Mouse (Mus musculus): ENCODE results near the gene Hddc3. TPM values are rescaled to one million over a fixed set of nuclear protein-coding genes. Genes with fewer than 3 reads are reported as not detected.

The Hddc3 gene
- polyA plus RNA-seq, 1 experiment from 2014 or later, result 21.4 TPM

GRCm38 (mm10) chr7:80372667-80373066, 29.8 kb downstream of the Hddc3 start:
- H3K36me3 ChIP-seq, result peaks cover 10% of the 10 kb centered on the region
- H3K4me2 ChIP-seq, result no peak overlapping the region
- H3K9me3 ChIP-seq, result no peaks in the 10 kb centered on the region
- 61% methylated on average over 2 of the region's 2 CpGs for WGBS
- no peaks in the 10 kb centered on the region for H3K27me3 ChIP-seq
- H3K4me1 ChIP-seq (replicated peaks), result peaks cover 24% of the 10 kb centered on the region
- no peak overlapping the region for H3K4me3 ChIP-seq
- no peak overlapping the region for H3K27ac ChIP-seq
- no peak overlapping the region for H3K9ac ChIP-seq
- no peak for ATAC-seq (ENCODE audit: low FRiP score)

DNA sequence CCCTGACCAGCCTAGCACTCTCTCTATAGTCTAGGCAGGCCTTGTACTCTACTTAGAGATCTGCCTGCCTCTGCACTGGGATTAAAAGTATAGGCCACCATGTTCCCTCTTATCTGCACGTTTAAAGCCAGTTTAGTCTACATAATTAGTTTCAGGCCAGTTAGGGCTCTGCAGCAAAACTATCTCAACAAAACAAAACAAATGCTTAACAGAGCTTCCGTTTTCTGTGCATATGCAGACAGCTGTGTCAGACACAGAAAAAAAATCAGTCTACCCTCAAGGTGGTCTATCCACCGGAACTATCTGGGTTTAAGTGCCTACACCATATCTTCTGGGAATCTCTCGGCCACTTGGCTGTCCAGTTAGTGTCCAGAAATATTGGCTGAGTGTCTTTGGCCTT, 30.4 kb downstream of the Hddc3 start:
- Histone ChIP-seq H3K4me1 (replicated peaks) (peaks cover 24% of the 10 kb centered on the region), H3K9me3 (no peaks in the 10 kb centered on the region), H3K4me2 (no peak overlapping the region), H3K27ac (no peak overlapping the region), H3K4me3 (no peak overlapping the region), H3K27me3 (no peaks in the 10 kb centered on the region), H3K36me3 (peaks cover 3% of the 10 kb centered on the region), H3K9ac (no peak overlapping the region)
- ATAC-seq (ENCODE audit: low FRiP score), result no peak
- WGBS, result 88% methylated on average over 4 of the region's 4 CpGs

DNA sequence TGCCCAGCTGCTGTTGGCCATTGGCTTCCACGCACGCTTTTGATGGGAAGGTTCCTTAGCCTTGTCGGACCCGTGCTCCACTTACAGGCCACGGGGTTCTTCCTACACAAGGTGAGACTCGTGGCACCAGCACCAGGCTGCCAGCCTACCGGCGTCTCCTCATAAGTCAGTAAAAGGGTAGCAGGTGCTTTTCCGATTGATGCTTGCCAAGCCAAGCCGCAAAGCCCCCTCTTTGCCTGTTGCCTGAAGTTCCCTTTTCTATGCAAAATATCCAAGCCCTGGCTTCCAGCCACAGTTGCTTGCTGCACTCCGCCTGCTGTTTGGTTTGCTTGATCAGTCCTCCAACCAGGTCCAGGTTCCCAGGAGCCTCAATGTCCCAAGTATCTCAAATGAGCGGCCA, 30.9 kb downstream of the Hddc3 start:
- peaks cover 20% of the 10 kb centered on the region for H3K4me1 ChIP-seq (replicated peaks)
- no peaks in the 10 kb centered on the region for H3K9me3 ChIP-seq
- no peak for ATAC-seq (ENCODE audit: low FRiP score)
- 78% methylated on average over 12 of the region's 12 CpGs for WGBS
- no peaks in the 10 kb centered on the region for H3K27me3 ChIP-seq
- no peak overlapping the region for H3K4me2 ChIP-seq
- 0 out of 2 replicates have a peak, but pooled peaks cover 4% of the 10 kb centered on the region for H3K36me3 ChIP-seq
- H3K9ac ChIP-seq, result no peak overlapping the region
- no peak overlapping the region for H3K4me3 ChIP-seq
- H3K27ac ChIP-seq, result no peak overlapping the region

DNA sequence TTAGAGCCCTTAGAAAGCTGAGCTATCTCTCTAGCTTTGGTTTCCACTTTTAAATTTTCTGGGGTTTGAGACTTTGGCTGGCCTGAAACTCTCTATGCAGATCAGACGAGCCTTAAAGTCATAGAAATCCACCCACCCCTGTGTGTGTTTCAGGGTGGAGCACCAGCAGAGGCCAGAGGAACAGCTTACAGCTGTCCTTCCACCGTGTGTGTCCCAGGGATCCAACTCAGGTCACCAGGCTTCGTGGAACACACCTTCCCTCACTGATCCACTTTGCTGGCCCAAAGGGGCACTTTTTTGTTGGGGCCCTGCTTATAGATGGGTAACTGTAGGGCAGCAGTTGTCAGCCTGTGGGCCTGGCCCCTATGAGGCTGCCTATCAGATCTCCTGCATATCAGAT, 31.4 kb downstream of the Hddc3 start:
- H3K4me3 ChIP-seq, result no peak overlapping the region
- H3K9ac ChIP-seq, result no peak overlapping the region
- H3K36me3 ChIP-seq, result 0 out of 2 replicates have a peak, but pooled peaks cover 4% of the 10 kb centered on the region
- 64% methylated on average over 3 of the region's 3 CpGs for WGBS
- ATAC-seq (ENCODE audit: low FRiP score), result no peak
- H3K27ac ChIP-seq, result no peak overlapping the region
- H3K9me3 ChIP-seq, result no peaks in the 10 kb centered on the region
- H3K4me2 ChIP-seq, result no peak overlapping the region
- H3K27me3 ChIP-seq, result no peaks in the 10 kb centered on the region
- H3K4me1 ChIP-seq (replicated peaks), result peaks cover 16% of the 10 kb centered on the region

- Histone ChIP-seq H3K27me3 (no peaks in the 10 kb centered on the region), H3K9me3 (no peaks in the 10 kb centered on the region), H3K4me2 (no peak overlapping the region), H3K36me3 (0 out of 2 replicates have a peak, but pooled peaks cover 4% of the 10 kb centered on the region), H3K27ac (no peak overlapping the region), H3K4me3 (no peak overlapping the region), H3K4me1 (replicated peaks) (peaks cover 11% of the 10 kb centered on the region), H3K9ac (no peak overlapping the region)
- WGBS, result 94% methylated on average over 3 of the region's 3 CpGs
- no peak for ATAC-seq (ENCODE audit: low FRiP score)
Observed at GRCm38 (mm10) chr7:80374733-80375132, 31.8 kb downstream of the Hddc3 start.

- Histone ChIP-seq H3K9ac (no peak overlapping the region), H3K4me2 (no peak overlapping the region), H3K27me3 (no peaks in the 10 kb centered on the region), H3K4me3 (no peak overlapping the region), H3K27ac (no peak overlapping the region), H3K36me3 (0 out of 2 replicates have a peak, but pooled peaks cover 4% of the 10 kb centered on the region), H3K9me3 (no peaks in the 10 kb centered on the region), H3K4me1 (replicated peaks) (peaks cover 5% of the 10 kb centered on the region; the same call in 1 of the 2 replicates)
- ATAC-seq (ENCODE audit: low FRiP score), result no peak
- WGBS, result 90% methylated on average over 9 of the region's 9 CpGs
Observed at GRCm38 (mm10) chr7:80375376-80376039, 32.6 kb downstream of the Hddc3 start.

- H3K27ac ChIP-seq, result no peak overlapping the region
- no peak overlapping the region for H3K4me3 ChIP-seq
- H3K4me1 ChIP-seq (replicated peaks), result peaks cover 5% of the 10 kb centered on the region; the same call in 1 of the 2 replicates
- WGBS, result 57% methylated on average over 10 of the region's 10 CpGs
- H3K9ac ChIP-seq, result no peak overlapping the region
- 0 out of 2 replicates have a peak, but pooled peaks cover 4% of the 10 kb centered on the region for H3K36me3 ChIP-seq
- H3K4me2 ChIP-seq, result no peak overlapping the region
- H3K9me3 ChIP-seq, result no peaks in the 10 kb centered on the region
- H3K27me3 ChIP-seq, result no peaks in the 10 kb centered on the region
- ATAC-seq (ENCODE audit: low FRiP score), result no peak
Observed at GRCm38 (mm10) chr7:80376192-80376591, 33.3 kb downstream of the Hddc3 start.

- Histone ChIP-seq H3K36me3 (0 out of 2 replicates have a peak, but pooled peaks cover 4% of the 10 kb centered on the region), H3K4me3 (no peak overlapping the region), H3K9me3 (no peaks in the 10 kb centered on the region), H3K27me3 (peaks cover 7% of the 10 kb centered on the region; the same call in 1 of the 2 replicates), H3K4me2 (no peak overlapping the region), H3K27ac (no peak overlapping the region), H3K4me1 (replicated peaks) (peaks cover 10% of the 10 kb centered on the region), H3K9ac (no peak overlapping the region)
- 33% methylated on average over 6 of the region's 6 CpGs for WGBS
- no peak for ATAC-seq (ENCODE audit: low FRiP score)
Observed at GRCm38 (mm10) chr7:80377471-80377870, 34.6 kb downstream of the Hddc3 start.

DNA sequence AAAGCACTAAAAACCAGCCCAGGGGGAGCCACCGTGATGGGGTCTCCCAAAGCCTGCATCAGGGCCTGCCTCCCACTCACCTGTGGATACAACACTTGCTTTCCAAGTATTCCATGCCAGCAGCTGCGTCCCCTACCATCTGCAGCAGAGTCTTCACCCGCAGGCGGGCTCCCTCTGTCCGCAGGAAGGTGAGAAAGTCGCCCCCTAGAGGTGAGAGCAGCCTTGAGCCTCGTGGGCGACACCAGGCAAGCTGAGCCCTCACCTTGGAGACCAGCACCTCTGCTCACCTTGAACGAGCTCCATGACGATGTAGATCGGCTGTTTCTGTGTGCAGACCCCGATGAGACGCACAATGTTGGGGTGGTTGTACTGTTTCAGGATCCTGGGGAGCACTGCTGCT, 36.6 kb downstream of the Hddc3 start:
- no peak overlapping the region for H3K4me3 ChIP-seq
- 0 out of 2 replicates have a peak, but pooled peaks cover 4% of the 10 kb centered on the region for H3K36me3 ChIP-seq
- ATAC-seq (ENCODE audit: low FRiP score), result no peak
- no peak overlapping the region for H3K9ac ChIP-seq
- H3K4me1 ChIP-seq (replicated peaks), result peaks cover 12% of the 10 kb centered on the region
- 56% methylated on average over 13 of the region's 13 CpGs for WGBS
- no peak overlapping the region for H3K27ac ChIP-seq
- H3K27me3 ChIP-seq, result peaks cover 13% of the 10 kb centered on the region; the same call in 1 of the 2 replicates
- no peaks in the 10 kb centered on the region for H3K9me3 ChIP-seq
- no peak overlapping the region for H3K4me2 ChIP-seq

GRCm38 (mm10) chr7:80382919-80383318, 40.0 kb downstream of the Hddc3 start:
- 67% methylated on average over 11 of the region's 11 CpGs for WGBS
- Histone ChIP-seq H3K27me3 (peaks cover 25% of the 10 kb centered on the region), H3K27ac (no peak overlapping the region), H3K36me3 (0 out of 2 replicates have a peak, but pooled peaks cover 4% of the 10 kb centered on the region), H3K4me2 (no peak overlapping the region), H3K4me3 (no peak overlapping the region), H3K4me1 (replicated peaks) (peaks cover 21% of the 10 kb centered on the region), H3K9ac (no peak overlapping the region), H3K9me3 (no peaks in the 10 kb centered on the region)
- ATAC-seq (ENCODE audit: low FRiP score), result no peak

DNA sequence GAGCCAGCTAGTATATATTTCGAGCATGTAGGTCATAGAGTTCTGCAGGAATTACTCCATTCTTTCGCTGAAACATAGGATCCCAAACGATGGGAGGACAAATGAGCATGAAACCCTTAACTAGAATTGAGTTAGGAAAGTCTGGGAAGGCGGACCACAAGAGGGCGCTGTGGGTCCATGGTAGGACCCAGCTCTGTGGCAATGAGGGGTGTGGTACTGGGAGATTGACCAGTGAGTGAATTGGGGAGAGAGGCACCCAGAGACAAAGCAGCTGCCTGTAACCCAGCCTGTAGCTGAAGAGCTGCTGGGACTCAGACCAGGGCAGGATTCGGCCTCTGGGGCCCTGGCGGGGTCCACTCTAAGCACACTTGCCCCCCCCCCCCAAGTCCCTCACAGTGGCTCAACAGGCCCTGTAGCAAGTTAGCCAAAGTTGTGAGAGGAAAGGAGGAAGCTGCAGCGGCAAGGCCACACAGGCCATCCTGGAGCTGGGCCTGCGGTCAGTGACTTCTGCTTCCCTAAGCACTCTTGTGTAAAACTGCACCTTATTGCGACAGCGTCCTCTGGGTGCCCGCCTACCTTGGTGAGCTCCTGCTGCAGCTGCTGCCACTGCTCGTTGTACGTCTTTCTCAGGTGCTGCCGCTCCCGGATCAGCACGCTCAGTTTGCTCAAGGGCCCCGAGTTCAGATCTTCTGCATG, 43.5 kb downstream of the Hddc3 start:
- 36% methylated on average over 18 of the region's 18 CpGs for WGBS
- Histone ChIP-seq H3K9ac (no peak overlapping the region), H3K27ac (no peak overlapping the region), H3K4me1 (replicated peaks) (peaks cover 25% of the 10 kb centered on the region), H3K36me3 (peaks cover 17% of the 10 kb centered on the region), H3K27me3 (peaks cover 25% of the 10 kb centered on the region), H3K4me3 (0 out of 2 replicates have a peak overlapping the region, but pooled peaks have one; percentile 16), H3K9me3 (no peaks in the 10 kb centered on the region), H3K4me2 (peak overlapping the region; percentile 37)
- peak; percentile 44; the same call in 1 of the 2 replicates for ATAC-seq (ENCODE audit: low FRiP score)

DNA sequence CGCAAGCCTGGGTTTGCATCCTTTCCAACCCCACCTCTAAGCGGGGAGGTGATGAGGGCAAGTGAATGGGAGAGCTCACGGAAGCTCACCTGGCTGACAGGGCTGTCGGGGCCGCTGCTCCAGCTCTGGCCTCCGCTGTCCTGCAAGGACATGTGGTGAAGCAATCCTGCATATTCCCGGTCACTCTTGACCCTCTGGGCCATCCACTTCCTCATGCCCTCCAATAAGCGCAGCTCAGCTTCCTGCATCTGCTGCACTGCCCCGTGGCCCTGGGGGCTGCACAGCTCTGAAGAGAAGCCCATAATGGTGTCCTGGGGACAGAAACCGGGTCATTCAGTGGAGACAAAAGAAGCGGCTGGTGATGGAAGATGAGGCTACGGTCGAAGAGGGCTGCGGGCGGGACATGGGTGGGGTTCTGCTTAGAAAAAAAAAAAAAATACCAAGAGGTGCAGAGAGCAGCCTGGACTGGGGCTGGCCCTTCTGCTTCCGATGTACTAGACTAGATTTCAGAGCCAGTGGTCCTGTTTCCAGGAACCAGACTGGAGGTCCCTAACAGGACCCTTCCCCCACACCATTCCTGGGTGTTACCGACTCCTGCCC, 44.2 kb downstream of the Hddc3 start:
- H3K4me2 ChIP-seq, result peak overlapping the region; percentile 37
- peak overlapping the region; percentile 61 for H3K9ac ChIP-seq
- H3K4me1 ChIP-seq (replicated peaks), result peaks cover 23% of the 10 kb centered on the region
- H3K36me3 ChIP-seq, result peaks cover 25% of the 10 kb centered on the region
- peaks cover 21% of the 10 kb centered on the region for H3K27me3 ChIP-seq
- no peak for ATAC-seq (ENCODE audit: low FRiP score)
- H3K27ac ChIP-seq, result no peak overlapping the region
- WGBS, result 16% methylated on average over 16 of the region's 17 CpGs
- H3K9me3 ChIP-seq, result no peaks in the 10 kb centered on the region
- peak overlapping the region; percentile 24 for H3K4me3 ChIP-seq
